Mouse (Mus musculus) layer of hippocampus, postnatal 36 days (tissue): ENCODE data around the gene Plxnd1. TPM values are rescaled to one million over a fixed set of nuclear protein-coding genes. Genes with fewer than 3 reads are reported as not detected.

Experiments used
- DNase-seq, 2 experiments: peaks; one replicate each; pipeline ENCODE4 v3.0.0; 2022
- total RNA-seq, 2 experiments: library from RNA; stranded (reverse); gene quantifications; 2 replicates each; pipeline ENCODE4 v1.2.3; 2021

Plxnd1 gene
- total RNA-seq, 2 experiments from 2014 or later: 19.6 to 22.9 TPM

DNA sequence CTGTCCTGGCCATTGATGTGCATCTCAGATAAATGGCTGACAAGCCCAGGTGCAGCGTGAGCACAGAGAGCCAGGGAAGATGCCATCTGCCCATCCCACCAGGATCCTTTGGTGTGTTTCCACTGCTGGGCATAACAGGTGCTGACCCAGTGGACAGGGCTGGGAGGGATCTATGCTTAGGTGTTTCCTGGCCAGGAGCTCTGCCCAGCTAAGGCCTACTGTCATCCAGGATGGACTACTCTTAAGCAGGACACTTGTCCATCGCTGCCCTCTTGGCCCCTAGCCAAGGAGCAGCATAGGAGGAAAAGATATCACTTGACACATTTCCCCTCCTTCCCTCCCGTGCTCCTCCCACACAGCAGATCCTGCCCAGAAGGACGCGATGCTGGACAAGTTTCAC lies 78.2 kb downstream of the Plxnd1 start:
- no peak for DNase-seq

GRCm38 (mm10) chr6:115915601-115916445 lies 79.0 kb downstream of the Plxnd1 start:
- no peak for DNase-seq

DNA sequence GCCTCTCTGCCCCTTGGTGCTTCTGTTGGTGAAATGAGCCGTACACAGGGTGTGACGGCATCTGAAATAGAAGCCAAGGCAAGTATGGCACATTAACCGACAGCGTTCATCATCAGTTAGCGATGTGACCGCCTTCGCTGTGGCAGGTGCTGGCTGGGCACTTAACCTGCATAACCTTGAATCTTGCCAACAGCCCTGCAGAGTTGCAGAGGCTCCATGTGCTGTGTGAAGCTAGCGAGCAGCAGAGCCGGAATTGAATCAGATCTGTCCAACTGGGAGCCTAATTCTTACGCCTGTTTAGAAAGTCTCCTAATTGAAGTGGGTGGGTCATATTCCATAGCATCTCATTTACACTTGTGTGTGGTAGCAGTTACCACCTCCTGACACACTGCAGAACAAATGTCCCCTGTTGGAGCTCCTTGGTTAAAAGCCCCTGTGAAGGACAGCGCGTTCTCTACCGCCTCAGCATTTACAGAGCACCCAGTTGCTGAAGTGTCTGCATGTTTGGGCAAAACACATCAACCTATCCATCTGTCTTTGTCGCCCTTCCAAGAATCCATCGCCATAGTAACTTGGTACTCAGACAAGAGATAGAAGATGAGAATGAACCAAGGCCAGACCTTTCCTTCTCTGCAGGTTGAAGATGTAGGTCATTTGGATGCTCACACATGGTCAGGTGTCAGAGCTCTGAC lies 80.1 kb downstream of the Plxnd1 start:
- DNase-seq: peak in 1 of 2 experiments; percentile 42

DNA sequence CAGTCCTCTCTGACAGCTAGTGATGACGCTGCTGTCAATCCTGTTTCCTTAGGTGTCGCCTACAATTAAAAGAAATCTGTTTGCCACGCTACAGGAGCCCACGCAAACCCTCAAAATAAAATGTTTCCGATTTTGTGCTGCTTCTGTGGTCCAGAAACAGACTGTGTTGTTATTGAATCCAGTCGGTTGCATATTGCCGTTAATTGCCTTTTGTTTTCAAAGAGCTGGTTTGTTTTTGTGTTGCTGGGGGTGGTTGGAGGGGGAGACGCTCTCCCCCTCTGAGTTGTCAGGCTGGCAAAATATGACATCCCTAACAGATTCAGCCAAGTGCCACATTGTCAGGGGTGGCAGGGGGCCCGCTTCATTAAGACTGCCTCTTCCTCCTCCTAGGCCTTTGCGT lies 81.3 kb downstream of the Plxnd1 start:
- peak in 1 of 2 experiments; percentile 44 for DNase-seq

GRCm38 (mm10) chr6:115911763-115912162 lies 83.0 kb downstream of the Plxnd1 start:
- DNase-seq: no peak

GRCm38 (mm10) chr6:115909940-115910339 lies 84.9 kb downstream of the Plxnd1 start:
- no peak for DNase-seq

DNA sequence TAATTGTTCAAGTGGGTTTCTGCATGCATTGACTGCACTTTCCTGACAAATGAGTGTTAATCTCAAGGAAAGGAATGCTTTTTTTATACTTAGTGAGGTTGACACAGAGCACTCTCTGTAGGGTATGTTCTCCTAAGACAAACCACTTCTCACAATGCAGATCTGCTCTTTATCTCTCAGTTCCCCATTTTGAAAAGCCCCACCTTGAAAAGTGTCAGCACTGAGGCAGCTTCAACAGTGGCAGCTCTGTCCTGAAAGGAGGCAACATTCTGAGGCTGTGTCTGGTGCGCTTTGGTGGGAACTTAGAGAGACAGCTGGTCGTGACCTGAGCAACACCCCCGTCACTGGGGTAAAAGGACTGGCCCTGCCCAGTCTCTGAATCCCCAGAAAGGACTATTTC lies 85.8 kb downstream of the Plxnd1 start:
- DNase-seq: no peak

- no peak for DNase-seq
Measured at GRCm38 (mm10) chr6:115908421-115908982, 86.3 kb downstream of the Plxnd1 start.

DNA sequence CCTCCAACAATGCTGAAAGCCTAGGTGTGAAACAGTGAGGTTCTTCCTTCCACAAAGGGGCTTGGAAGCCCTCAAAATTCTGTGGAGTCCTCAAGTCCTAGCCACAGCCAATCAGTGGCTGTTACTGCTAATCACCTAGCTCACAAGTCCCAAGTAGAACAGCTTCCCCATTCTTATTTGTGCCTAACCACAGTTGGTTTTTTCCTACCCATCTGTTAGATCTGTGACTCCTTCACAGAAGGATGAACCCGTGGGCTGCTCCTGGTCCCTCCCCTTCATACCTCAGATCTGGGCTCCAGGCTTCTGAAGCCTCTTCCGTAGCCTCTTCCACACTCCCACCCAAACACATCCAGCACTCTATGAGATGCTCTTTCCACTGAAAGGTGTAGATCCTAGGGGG lies 87.9 kb downstream of the Plxnd1 start:
- DNase-seq: no peak

GRCm38 (mm10) chr6:115906455-115906854 lies 88.3 kb downstream of the Plxnd1 start:
- no peak for DNase-seq

DNA sequence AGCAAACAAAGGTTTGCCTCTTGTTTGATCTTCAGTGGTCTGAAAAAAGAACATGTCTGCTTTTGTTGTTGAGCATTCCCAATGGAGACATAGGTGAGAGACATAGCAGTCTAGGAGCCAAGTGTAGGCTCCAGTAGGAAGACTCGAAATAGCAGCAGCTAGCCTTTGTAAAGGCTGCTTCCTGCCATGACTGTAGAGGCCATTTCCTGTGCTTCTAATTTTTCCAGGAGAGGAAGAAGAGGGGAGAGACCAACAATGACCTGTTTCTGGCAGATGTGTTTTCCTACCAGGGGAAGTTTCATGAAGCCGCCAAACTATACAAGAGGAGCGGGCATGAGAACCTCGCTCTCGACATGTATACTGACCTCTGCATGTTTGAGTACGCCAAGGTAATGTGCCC lies 89.2 kb downstream of the Plxnd1 start:
- no peak for DNase-seq

Other genes with a start within 250 kb of the Plxnd1 start
- under 1 TPM; 0.40 to 0.71 TPM for gene Tmem40, start 232.6 kb downstream of the Plxnd1 start, total RNA-seq
- 1 to 10 TPM; 3.1 to 3.2 TPM for gene Cand2, start 220.5 kb downstream of the Plxnd1 start, total RNA-seq
- 100 to 1,000 TPM; 464 to 470 TPM for gene Rpl32, start 186.3 kb downstream of the Plxnd1 start, total RNA-seq
- 1 to 10 TPM; 4.0 to 4.7 TPM for gene Efcab12, start 156.6 kb downstream of the Plxnd1 start, total RNA-seq
- 1 to 10 TPM; 5.0 to 6.8 TPM for gene Mbd4, start 141.6 kb downstream of the Plxnd1 start, total RNA-seq
- 10 to 100 TPM; 31.6 to 35.3 TPM for gene Ift122, start 141.5 kb downstream of the Plxnd1 start, total RNA-seq
- under 1 TPM; 0.52 to 0.83 TPM for gene Rho, start 63.3 kb downstream of the Plxnd1 start, total RNA-seq
- gene H1foo, start 50.1 kb downstream of the Plxnd1 start, total RNA-seq: not detected
- gene Tmcc1, start 198.5 kb upstream of the Plxnd1 start, total RNA-seq: 10 to 100 TPM; 80.7 to 90.9 TPM
- 100 to 1,000 TPM in 1 of 2 experiments, 10 to 100 TPM in 1; 97.6 to 105 TPM for gene Washc2, start 213.0 kb upstream of the Plxnd1 start, total RNA-seq